Mouse (Mus musculus) thymus, adult 18-20 months (tissue): Measurements from ENCODE around the gene Ugt1a7c.
"Not testable (repeated sequence)": the region's sequence is repeated elsewhere in the genome, so short reads cannot be mapped to it uniquely, and the experiment has no call there.

Source experiments
- DNase-seq, 2 experiments: peaks; one replicate each; pipeline ENCODE4 v3.0.0; 2022; ENCODE audit warnings: mixed read lengths in 2 of 2

Gene Ugt1a7c

GRCm38 (mm10) chr1:88094941-88095492 is at the start of gene Ugt1a7c:
Gene Ugt1a7c, plus strand, starts transcription at chr1:88095062.
- DNase-seq: no peak

GRCm38 (mm10) chr1:88047408-88047807 is 47.5 kb upstream of the Ugt1a7c start:
- DNase-seq: not testable (repeated sequence)

- DNase-seq: no peak
Measured at GRCm38 (mm10) chr1:88055088-88055487, 39.8 kb upstream of the Ugt1a7c start, which contains the start of gene Ugt1a10. Gene Ugt1a10, plus strand, starts transcription at chr1:88055388.

- DNase-seq: not testable (repeated sequence)
Measured at GRCm38 (mm10) chr1:88066472-88067102, 28.3 kb upstream of the Ugt1a7c start.

- DNase-seq: no peak
Measured at GRCm38 (mm10) chr1:88070495-88070894, 24.4 kb upstream of the Ugt1a7c start, which contains the start of gene Ugt1a9. Gene Ugt1a9, plus strand, starts transcription at chr1:88070800.

GRCm38 (mm10) chr1:88070902-88071301 is 24.0 kb upstream of the Ugt1a7c start:
- DNase-seq: no peak

GRCm38 (mm10) chr1:88074471-88074870 is 20.4 kb upstream of the Ugt1a7c start:
- no peak for DNase-seq

- DNase-seq: no peak
Measured at GRCm38 (mm10) chr1:88077128-88077527, 17.7 kb upstream of the Ugt1a7c start.

GRCm38 (mm10) chr1:88081670-88082069 is 13.2 kb upstream of the Ugt1a7c start:
- DNase-seq: no peak

GRCm38 (mm10) chr1:88086125-88086524 is 8.7 kb upstream of the Ugt1a7c start:
- DNase-seq: no peak

GRCm38 (mm10) chr1:88087513-88087912 is 7.3 kb upstream of the Ugt1a7c start, which contains the start of gene Ugt1a8:
Gene Ugt1a8, plus strand, starts transcription at chr1:88087813.
- no peak for DNase-seq

GRCm38 (mm10) chr1:88092341-88092740 is 2.5 kb upstream of the Ugt1a7c start:
- no peak for DNase-seq

GRCm38 (mm10) chr1:88094270-88094676 is 589 bp upstream of the Ugt1a7c start:
- not testable (repeated sequence) for DNase-seq

- not testable (repeated sequence) for DNase-seq
Measured at GRCm38 (mm10) chr1:88098546-88098945, 3.7 kb downstream of the Ugt1a7c start.

- not testable (repeated sequence) for DNase-seq
Measured at GRCm38 (mm10) chr1:88099691-88100090, 4.8 kb downstream of the Ugt1a7c start.

GRCm38 (mm10) chr1:88103019-88103418 is 8.2 kb downstream of the Ugt1a7c start, which contains the start of gene Ugt1a6b:
Gene Ugt1a6b, plus strand, starts transcription at chr1:88103252.
- not testable (repeated sequence) for DNase-seq

GRCm38 (mm10) chr1:88103697-88104468 is 9.0 kb downstream of the Ugt1a7c start:
- DNase-seq: not testable (repeated sequence)

GRCm38 (mm10) chr1:88104667-88105430 is 10.0 kb downstream of the Ugt1a7c start:
- DNase-seq: no peak

- no peak for DNase-seq
Measured at GRCm38 (mm10) chr1:88105656-88106055, 10.8 kb downstream of the Ugt1a7c start.

GRCm38 (mm10) chr1:88109027-88109557 is 14.2 kb downstream of the Ugt1a7c start:
- not testable (repeated sequence) for DNase-seq

GRCm38 (mm10) chr1:88109604-88110003 is 14.7 kb downstream of the Ugt1a7c start:
- DNase-seq: not testable (repeated sequence)

GRCm38 (mm10) chr1:88112769-88113168 is 17.9 kb downstream of the Ugt1a7c start:
- DNase-seq: not testable (repeated sequence)
